Mouse (Mus musculus): ENCODE measurements at regions not wholly inside any gene's neighbourhood (a gene's known extent, or its start where the extent isn't known, plus 50 kb on each side); places are given as distances from the start of the nearest gene placed in this dataset.

- TF ChIP-seq CTCF (IDR thresholded peaks at IDR 0.05), result no peak
- no peak for TF ChIP-seq POLR2A (IDR thresholded peaks at IDR 0.05; ENCODE audit: insufficient read depth, low read depth, low read length)
- no peak for TF ChIP-seq EP300 (IDR thresholded peaks at IDR 0.05; ENCODE audit: insufficient read depth, low read depth, low read length)
- Histone ChIP-seq H3K4me1 (ENCODE audit: control insufficient read depth, insufficient read depth, low read length) (no peaks in the 10 kb centered on the region), H3K79me2 (replicated peaks; ENCODE audit: control insufficient read depth, insufficient read depth, low read length) (no peaks in the 10 kb centered on the region), H3K27ac (no peak overlapping the region), H3K36me3 (ENCODE audit: control insufficient read depth, insufficient read depth, low read length) (no peaks in the 10 kb centered on the region), H3K27me3 (ENCODE audit: control insufficient read depth, insufficient read depth, low read length) (no peaks in the 10 kb centered on the region), H3K4me3 (no peak overlapping the region), H3K9ac (ENCODE audit: low read depth, low read length) (no peak overlapping the region)
- DNase-seq, result no peak
- 73% methylated on average over 5 of the region's 5 CpGs for WGBS
- intact Hi-C loops (cut with DNase I), result no loop called here
Observed at GRCm38 (mm10) chr4:66622650-66623394, 204.6 kb upstream of the Tlr4 start.

GRCm38 (mm10) chr4:66618811-66619440 lies 208.5 kb upstream of the Tlr4 start:
- H3K27ac ChIP-seq, result no peak overlapping the region
- H3K36me3 ChIP-seq (ENCODE audit: control insufficient read depth, insufficient read depth, low read length), result no peaks in the 10 kb centered on the region
- TF ChIP-seq EP300 (IDR thresholded peaks at IDR 0.05; ENCODE audit: insufficient read depth, low read depth, low read length) (no peak), POLR2A (IDR thresholded peaks at IDR 0.05; ENCODE audit: insufficient read depth, low read depth, low read length) (no peak), CTCF (IDR thresholded peaks at IDR 0.05) (no peak)
- H3K27me3 ChIP-seq (ENCODE audit: control insufficient read depth, insufficient read depth, low read length), result no peaks in the 10 kb centered on the region
- H3K9ac ChIP-seq (ENCODE audit: low read depth, low read length), result no peak overlapping the region
- no peaks in the 10 kb centered on the region for H3K4me1 ChIP-seq (ENCODE audit: control insufficient read depth, insufficient read depth, low read length)
- WGBS, result 22% methylated on average over 2 of the region's 2 CpGs
- H3K4me3 ChIP-seq, result no peak overlapping the region
- H3K79me2 ChIP-seq (replicated peaks; ENCODE audit: control insufficient read depth, insufficient read depth, low read length), result no peaks in the 10 kb centered on the region
- intact Hi-C loops (cut with DNase I), result no loop called here
- DNase-seq, result no peak

DNA sequence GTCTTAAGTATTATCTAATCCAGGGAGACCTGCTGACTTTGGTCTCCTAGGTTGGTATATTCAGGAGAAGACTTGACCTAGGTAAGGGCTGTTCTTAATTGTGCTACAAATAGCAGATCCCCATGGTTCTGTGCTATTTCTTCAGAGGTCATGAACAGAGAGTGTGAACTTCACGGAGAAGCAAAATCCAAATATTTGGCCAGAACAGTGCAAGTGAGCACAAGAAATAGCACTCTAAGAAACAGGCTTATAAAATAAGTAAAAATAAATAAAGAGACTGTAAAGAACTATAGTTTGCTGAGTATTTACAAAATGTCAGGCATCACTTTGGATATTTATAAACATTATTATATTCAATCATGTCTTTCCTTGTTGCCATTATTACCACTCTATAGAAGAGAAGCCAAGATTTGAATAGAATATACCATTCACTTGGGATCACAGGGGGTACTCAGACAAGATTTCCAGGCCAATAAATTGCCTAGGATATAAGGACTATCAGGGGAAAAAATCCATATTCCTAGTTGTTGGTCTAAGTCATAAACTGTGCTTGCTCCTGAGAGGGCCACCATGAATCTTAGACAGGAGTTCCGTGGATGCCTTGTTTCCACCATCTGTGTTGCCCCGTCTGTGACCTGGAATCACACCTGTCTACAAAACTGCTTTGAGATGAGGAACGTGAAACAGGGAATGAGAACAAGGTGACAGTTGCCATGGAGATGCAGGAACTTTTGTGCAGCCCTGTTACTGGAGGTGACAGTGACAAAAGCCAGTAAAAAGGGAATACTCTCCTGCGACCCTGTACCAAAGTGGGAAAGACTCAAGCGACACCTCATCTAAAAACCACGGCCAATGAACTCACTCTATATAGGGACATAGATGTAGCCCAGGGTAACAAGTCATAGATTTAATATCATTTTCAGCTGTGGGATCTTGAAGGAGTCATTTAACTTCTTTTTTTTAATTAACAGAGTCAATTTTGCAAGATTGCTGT lies 209.3 kb upstream of the Tlr4 start:
- DNase-seq, result no peak
- Histone ChIP-seq H3K4me3 (no peak overlapping the region), H3K27ac (no peak overlapping the region), H3K27me3 (ENCODE audit: control insufficient read depth, insufficient read depth, low read length) (no peaks in the 10 kb centered on the region), H3K9ac (ENCODE audit: low read depth, low read length) (no peak overlapping the region), H3K4me1 (ENCODE audit: control insufficient read depth, insufficient read depth, low read length) (no peaks in the 10 kb centered on the region), H3K79me2 (replicated peaks; ENCODE audit: control insufficient read depth, insufficient read depth, low read length) (no peaks in the 10 kb centered on the region), H3K36me3 (ENCODE audit: control insufficient read depth, insufficient read depth, low read length) (no peaks in the 10 kb centered on the region)
- 59% methylated on average over 7 of the region's 7 CpGs for WGBS
- intact Hi-C loops (cut with DNase I), result no loop called here
- no peak for TF ChIP-seq POLR2A (IDR thresholded peaks at IDR 0.05; ENCODE audit: insufficient read depth, low read depth, low read length)
- no peak for TF ChIP-seq CTCF (IDR thresholded peaks at IDR 0.05)
- TF ChIP-seq EP300 (IDR thresholded peaks at IDR 0.05; ENCODE audit: insufficient read depth, low read depth, low read length), result no peak

DNA sequence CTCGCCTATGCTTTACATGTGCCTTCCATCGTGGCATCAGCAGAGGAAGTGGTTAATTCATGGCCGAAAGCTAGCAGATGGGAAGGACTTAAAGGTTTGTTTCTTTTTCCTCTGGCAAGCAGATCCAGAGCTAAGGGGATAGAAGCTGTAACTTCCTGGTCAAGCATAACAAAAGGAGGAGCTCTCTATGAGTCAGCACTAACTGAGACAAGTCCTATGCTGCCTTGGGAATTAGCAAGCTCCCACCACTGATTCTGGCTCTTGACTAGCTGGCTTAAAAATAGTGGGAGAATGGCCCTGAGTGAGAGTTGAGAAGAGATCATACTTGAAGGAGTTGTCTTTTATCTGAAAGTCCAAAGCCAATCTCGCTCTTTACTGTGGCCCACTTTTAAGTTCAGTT lies 210.3 kb upstream of the Tlr4 start:
- H3K4me3 ChIP-seq, result no peak overlapping the region
- H3K79me2 ChIP-seq (replicated peaks; ENCODE audit: control insufficient read depth, insufficient read depth, low read length), result no peaks in the 10 kb centered on the region
- H3K4me1 ChIP-seq (ENCODE audit: control insufficient read depth, insufficient read depth, low read length), result no peaks in the 10 kb centered on the region
- no peaks in the 10 kb centered on the region for H3K36me3 ChIP-seq (ENCODE audit: control insufficient read depth, insufficient read depth, low read length)
- no peak for DNase-seq
- H3K27me3 ChIP-seq (ENCODE audit: control insufficient read depth, insufficient read depth, low read length), result no peaks in the 10 kb centered on the region
- intact Hi-C loops (cut with DNase I), result no loop called here
- WGBS, result 45% methylated on average over 4 of the region's 4 CpGs
- no peak for TF ChIP-seq POLR2A (IDR thresholded peaks at IDR 0.05; ENCODE audit: insufficient read depth, low read depth, low read length)
- TF ChIP-seq EP300 (IDR thresholded peaks at IDR 0.05; ENCODE audit: insufficient read depth, low read depth, low read length), result no peak
- no peak for TF ChIP-seq CTCF (IDR thresholded peaks at IDR 0.05)
- H3K27ac ChIP-seq, result no peak overlapping the region
- no peak overlapping the region for H3K9ac ChIP-seq (ENCODE audit: low read depth, low read length)

- TF ChIP-seq EP300 (IDR thresholded peaks at IDR 0.05; ENCODE audit: insufficient read depth, low read depth, low read length) (no peak), CTCF (IDR thresholded peaks at IDR 0.05) (no peak), POLR2A (IDR thresholded peaks at IDR 0.05; ENCODE audit: insufficient read depth, low read depth, low read length) (no peak)
- H3K4me3 ChIP-seq, result no peak overlapping the region
- no peak for DNase-seq
- H3K27ac ChIP-seq, result no peak overlapping the region
- no peaks in the 10 kb centered on the region for H3K36me3 ChIP-seq (ENCODE audit: control insufficient read depth, insufficient read depth, low read length)
- intact Hi-C loops (cut with DNase I), result no loop called here
- no peaks in the 10 kb centered on the region for H3K79me2 ChIP-seq (replicated peaks; ENCODE audit: control insufficient read depth, insufficient read depth, low read length)
- H3K4me1 ChIP-seq (ENCODE audit: control insufficient read depth, insufficient read depth, low read length), result no peaks in the 10 kb centered on the region
- no peak overlapping the region for H3K9ac ChIP-seq (ENCODE audit: low read depth, low read length)
- no peaks in the 10 kb centered on the region for H3K27me3 ChIP-seq (ENCODE audit: control insufficient read depth, insufficient read depth, low read length)
Observed at GRCm38 (mm10) chr4:66604849-66605248, 200.4 kb upstream of the Astn2 start.
